Mouse (Mus musculus): ENCODE measurements around the gene Pon1. TPM values are rescaled to one million over a fixed set of nuclear protein-coding genes. Genes with fewer than 3 reads are reported as not detected.
A peak's percentile ranks its signal among the peaks of the same experiment; 100 is the strongest.

The Pon1 gene
- total RNA-seq, 2 experiments from 2014 or later, result 0.36 TPM; not detected in 1

DNA sequence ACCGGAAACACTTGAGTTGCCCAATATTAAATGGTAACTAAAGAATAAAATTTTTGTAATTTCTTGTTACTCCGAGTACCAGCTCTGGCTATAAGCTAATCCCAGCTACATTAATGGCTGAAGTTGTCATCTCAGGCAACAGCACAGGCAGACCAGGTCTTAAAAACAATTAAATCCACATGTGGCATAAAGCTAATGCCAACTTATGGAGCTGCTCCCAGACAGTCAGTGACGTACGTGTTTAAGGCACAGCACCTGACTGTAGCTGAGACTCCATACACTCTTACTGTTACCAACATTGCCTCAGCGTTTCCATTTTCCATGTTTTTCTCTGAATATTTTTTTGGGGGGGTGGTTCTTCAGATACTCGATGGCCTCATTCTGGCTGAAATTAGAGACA is 14.6 kb downstream of the Pon1 start:
- intact Hi-C loops (cut with DNase I), result no loop called here
- DNase-seq, result no peak

DNA sequence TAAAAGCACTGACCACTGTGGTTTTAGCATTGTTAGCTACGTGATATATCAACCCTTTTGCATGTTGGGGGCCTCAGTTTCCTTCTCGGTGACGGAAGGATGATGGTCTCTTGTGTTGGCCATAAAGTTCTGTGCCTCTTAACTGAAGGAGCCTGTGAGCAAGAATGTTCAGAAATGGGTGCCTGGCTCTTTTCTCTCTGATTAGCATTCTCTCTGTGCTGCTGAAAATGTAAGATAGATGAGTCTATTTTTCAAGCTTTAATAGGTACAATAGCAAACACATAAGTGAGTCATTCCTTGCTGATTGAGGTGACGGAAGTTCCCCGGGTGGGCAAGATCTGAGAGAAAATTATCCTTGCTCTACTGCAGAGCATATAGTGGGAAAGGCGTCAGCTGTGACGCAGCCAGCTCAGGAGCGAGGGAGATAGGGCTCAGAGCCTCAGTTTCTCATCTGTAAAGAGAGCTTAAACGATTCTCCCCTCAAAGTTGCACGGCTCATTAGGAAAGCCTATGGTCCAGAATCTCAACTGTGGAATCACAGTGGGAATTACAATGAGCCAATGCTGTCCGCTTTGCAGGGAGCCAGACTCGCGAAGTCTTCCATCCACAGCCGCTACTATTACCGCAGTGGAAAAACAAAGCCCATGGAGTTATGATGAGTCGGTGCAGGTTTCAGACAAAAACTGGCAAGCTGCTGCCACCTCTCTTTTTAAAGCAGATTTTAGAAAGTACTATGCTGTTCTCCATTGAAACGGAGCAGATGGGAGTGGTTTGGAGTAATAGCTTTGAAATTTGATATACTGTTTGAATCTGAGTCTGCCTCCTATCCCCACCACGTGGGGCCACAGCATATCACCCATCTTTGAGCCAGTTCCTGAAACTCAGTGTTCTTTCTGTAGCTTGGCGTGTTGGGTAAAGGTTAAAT is 15.5 kb downstream of the Pon1 start:
- intact Hi-C loops (cut with DNase I), result no loop called here
- DNase-seq, result no peak

DNA sequence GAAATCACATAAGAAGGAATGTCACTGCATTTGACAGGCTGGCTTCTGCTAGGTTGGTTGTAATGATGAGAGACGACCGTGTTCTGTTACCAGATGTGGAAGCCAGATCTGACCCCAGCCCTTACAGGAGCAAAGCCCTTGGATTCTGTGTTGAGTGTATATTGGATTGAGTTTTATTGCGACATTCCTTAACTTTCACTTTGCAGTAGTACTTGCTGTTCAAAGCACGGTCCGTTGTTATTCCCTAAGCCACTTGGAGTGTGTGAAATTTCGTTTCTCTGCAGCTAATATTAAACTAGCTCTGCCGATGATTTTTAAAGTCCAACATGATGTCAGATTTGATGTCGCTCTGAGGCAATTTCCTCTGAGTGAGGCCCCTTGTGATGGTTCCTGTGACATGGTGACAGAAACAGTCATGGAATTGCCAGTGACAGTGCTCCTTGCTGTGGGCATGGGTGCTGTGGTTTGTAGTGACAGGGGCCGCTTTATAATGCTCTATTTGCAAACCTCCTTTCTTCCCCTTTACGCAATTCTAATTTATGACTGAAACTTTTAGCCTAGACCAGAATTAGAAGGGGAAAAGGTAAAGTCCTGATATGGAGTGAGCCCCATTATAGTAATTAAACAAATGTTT is 19.4 kb downstream of the Pon1 start:
- intact Hi-C loops (cut with DNase I), result no loop called here

DNA sequence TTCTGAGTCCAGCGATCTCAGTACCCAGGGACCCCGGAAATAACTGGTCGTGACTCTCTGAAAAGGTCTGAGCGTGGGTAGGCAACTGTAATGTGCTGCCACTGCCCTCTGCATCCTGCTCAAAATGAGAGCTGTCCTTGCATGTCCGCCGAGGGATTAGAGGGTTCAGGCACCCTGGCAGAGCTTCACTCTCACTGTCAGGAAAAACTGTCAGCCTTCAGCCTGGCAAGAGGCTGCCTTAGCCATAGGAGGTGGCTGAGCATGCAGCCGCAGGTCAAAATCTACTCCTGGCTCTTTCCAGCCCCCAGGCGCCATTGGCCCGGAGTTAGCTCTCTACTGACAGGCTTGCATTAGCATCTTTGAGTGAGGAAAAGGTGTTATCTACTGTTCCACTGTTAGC is 21.2 kb downstream of the Pon1 start:
- intact Hi-C loops (cut with DNase I), result no loop called here
- no peak for DNase-seq

More for the DNA sequence above, 19.4 kb downstream of the Pon1 start:
- no peak for DNase-seq

DNA sequence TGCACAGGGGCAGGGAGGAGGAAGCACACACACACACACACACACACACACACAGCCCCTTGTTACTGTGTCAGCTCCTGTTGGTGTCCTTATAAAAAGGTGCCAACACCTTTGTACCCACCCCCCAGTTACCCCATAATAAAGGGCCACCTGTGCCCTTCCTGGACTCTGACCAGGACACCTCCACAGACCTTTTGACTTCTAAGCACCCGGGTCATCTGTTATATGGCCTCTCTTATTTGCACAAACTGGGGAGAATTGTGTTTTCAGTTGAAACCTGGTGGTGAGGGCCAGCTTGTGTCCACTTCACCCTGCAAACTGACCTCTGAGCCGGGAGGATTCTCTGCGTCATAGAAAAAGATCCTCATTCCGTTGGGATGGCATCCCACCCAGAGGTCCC is 22.3 kb downstream of the Pon1 start:
- intact Hi-C loops (cut with DNase I), result no loop called here
- no peak for DNase-seq

DNA sequence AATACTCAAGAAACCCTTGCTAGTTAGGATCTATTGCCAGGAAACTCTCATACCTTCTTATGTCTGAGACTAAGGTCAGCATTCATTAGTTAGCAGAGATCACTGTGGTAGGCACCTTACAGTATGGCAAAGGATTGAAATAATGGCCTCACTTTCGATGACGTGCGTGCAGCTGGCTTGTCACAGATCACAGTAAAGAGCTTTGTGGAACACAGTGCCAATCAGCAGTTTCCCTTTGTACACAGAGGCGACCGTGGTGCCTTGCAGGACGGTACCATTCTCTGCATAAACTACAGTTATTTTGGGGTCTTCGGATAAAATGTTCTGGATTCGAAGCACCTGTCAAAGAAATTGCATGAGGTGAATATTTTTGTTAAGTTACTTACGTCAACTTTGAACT is 25.6 kb downstream of the Pon1 start:
- intact Hi-C loops (cut with DNase I), result loop anchor here (5.0 kb wide), 1 partner anchor 214 kb away; the partner anchor contains the start of gene Asb4
- DNase-seq, result no peak

DNA sequence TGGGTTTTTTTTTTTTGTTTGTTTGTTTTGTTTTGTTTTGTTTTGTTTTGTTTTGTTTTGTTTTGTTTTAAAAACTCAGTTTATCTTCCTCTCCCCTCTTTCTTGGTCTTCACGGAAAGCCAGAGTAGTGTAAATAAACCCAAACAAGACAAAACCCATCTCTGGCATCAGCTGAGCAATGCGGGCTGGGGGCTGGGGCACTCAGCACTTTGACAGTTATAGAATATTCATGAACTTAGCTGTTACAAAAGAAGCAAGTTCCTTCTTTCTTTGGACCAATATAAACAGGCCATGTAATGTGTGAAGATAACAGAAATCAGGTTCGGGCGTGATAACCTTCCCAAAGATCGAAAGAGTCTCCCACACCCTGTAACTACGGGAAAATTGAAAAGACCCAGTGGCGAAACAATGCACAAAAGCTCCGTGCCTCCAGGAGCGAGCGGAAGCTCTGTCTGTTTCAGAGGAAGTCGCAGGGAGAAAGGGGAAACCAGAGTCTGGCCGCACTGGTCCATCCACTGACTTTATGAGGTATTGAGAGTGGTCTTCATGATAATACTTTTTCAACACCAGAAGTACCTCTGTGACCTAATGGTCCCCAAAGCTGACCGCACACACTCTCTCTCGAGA is 26.6 kb downstream of the Pon1 start:
- DNase-seq, result peak; percentile 9 to 33
- intact Hi-C loops (cut with DNase I), result loop anchor here (5.0 kb wide), 1 partner anchor 215 kb away; the partner anchor contains the start of gene Asb4

DNA sequence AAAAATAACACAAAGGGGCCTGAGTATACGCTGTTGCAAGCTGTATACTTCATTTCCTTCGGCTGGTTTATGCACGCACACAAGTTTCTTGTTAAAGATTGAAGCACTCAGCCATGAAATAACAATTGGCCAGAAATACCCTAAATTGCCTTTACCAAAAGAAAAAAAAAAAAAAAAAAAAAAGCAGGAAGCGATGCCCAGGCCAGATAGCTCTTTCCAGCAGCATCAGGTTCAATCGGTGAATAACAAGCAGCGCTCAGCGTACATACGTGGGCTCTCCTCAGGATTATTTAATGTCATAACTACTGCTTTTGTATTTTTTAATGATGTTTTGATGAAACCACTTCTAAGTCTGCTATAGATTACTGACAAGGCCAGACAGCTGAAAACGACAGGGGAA is 28.9 kb downstream of the Pon1 start:
- DNase-seq, result no peak
- intact Hi-C loops (cut with DNase I), result loop anchor here (5.0 kb wide), 1 partner anchor 217 kb away; the partner anchor contains the start of gene Asb4

DNA sequence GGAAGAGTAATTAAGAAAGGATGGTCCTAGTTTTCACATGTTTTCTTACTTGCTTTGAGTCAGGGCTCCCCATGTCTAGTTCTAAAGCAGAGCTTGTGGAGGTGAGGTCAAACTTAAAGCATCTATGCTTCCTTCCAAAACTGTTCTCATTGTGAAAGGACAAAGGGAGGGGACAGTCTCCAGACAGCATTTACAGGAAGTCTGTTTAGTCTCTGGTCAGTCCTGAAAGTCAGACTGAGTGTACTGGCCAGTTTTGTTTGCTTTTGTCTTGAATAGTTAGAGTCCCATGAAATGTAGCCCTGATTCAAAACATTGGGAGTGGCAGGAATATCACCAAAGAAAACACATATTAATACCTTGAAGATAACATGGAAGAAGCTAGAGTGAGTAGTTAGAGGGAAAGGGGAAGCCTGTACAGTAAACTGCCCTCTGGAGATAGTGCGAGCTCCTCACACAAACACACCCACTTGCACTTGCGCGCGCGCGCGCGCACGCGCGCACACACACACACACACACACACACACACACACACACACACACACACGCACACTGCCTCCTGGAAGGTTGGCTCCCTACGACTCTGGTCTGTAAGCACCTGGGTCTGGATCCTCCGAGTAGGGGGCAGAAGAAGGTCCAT is 30.1 kb downstream of the Pon1 start:
- intact Hi-C loops (cut with DNase I), result no loop called here
- DNase-seq, result no peak

DNA sequence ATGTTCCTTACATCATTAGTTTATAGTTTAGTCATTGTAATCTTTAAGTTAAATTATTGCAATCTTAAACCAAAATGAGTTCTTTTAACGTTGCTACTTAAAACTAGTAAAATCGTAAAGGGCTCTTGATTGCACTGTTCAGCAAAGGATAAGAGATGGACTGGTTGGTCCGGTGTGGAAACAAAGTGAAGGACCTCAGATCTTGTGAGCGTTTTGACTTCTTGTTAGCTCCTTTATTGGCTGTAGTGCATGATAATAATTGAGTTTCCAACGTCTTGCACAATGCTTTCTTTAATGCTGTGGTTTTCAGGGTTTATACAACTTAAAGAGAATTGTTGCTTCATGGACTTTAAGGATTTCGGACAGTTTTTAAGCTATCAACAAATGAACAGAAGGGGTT is 31.7 kb downstream of the Pon1 start:
- intact Hi-C loops (cut with DNase I), result no loop called here
- no peak for DNase-seq

DNA sequence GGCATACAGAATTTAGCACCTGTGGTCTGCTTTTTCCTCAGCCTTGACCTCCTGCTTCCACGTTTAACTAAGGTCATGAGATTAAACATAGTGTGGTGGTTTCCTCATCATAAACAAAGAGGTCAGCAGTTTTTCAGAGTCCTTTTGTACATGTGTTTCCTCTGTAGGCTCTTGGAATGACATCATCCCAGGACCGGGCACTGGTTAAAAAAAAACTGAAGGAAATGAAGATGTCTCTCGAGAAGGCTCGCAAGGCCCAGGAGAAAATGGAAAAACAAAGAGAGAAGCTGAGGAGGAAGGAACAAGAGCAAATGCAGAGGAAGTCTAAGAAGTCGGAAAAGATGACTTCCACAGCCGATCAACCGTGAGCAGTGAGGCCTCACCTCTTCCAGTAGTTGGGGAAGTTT is 34.4 kb downstream of the Pon1 start:
- no peak for DNase-seq
- intact Hi-C loops (cut with DNase I), result no loop called here

DNA sequence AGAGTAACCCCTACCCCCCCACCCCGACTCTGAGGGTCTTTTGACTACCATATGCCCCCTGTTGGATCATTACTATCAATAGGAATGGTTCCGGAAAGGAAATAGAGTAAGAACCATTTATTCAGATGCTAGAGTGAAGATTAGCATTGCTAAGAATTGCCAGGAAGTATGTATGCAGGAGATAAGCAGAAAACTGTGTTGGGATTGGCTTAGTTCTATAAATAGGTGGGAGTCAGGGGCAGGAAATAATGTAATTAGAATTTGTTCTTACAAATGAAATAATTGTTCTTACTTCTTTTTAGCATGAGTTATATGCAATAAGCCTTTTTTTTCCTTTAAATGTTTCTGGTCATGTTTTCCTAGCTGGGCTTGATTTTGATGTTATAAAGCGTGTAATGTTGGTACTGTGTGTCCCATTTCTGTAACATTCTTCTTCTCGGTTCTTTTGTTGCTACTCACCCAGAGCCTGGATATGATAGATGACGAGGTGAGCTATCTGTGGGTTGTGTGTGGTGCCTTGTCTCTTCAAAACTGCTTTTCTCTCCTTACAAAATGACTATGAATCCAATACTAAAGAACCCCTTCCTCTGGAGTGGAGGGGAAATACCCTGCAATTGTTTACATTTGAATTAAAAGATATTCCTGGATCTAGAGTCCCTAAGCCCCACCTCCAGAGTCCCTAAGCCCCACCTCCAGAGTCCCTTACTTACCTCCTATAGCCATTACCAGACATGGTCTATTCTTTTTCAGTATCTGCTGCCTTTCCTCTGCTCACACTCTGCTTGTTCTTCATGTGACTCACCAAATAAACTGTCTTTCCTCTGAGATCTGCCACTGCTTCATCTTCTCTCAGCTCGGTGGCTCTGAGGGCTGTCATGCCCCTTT is 37.0 kb downstream of the Pon1 start:
- intact Hi-C loops (cut with DNase I), result no loop called here
- no peak for DNase-seq

DNA sequence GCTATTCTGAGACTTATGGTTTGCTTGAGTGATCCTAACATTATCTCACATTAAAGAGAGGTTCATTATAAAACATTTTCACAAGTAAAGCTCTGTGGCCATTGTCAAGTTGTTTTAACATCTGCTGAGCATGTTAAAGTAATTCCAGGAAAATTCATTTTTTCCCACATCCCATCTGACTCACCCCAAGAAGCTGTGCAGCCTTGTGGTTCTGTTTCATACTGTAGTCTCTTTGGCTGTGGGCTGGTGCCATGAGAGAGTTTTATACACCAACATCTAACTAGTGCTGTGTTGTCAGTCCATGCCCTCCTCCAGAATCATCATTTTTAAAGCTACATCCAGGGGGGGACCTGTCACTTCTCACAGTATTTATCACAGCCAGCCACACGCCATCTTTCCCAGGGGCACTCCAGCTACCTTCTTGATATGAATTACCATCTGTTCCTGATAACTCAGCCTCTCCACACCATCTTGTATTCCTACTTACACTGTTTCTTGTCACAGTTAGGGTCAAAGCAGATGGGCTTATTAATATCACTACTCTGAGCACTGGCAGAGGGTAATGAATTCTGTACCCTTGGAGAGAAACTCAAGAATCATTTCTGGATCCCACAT is 38.3 kb downstream of the Pon1 start:
- intact Hi-C loops (cut with DNase I), result no loop called here
- DNase-seq, result no peak

DNA sequence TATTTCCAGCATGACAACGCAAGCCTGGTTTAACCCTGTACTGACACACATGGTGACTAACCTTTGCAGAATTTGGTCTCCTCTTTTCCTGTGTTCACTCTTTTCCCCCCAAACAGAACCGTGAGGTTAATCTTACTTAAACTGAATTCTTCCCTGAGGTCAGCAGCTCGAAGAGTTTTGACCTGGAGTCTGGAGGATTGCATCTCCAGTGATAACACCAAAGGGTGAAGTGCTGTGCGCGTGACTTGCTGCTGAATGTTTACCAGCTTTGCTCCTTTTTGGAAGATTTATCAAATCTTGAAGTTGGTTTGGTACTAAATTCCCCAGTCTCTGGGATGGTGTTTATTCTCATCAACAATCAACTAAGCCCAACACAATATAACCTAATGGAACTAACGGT is 39.0 kb downstream of the Pon1 start:
- intact Hi-C loops (cut with DNase I), result no loop called here
- DNase-seq, result no peak

DNA sequence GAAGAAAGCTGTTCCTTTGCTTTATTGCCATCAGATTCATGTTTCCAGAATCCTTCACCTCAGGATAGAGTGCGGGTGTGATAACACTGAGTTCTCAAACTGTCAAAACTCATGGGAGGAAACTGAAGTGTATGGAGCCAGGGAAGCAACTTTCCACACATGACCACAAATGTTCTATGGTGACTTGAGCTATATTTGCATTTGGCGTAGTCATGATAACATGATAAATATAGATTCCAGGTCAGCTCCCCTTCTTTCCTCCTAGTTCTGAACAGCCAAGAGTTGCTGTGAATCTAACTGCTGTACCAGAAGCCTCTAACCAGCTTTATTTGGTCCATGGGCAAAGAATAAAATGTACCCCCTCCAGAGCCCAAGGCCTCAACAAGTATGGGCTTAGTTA is 41.6 kb downstream of the Pon1 start:
- intact Hi-C loops (cut with DNase I), result no loop called here
- no peak for DNase-seq

DNA sequence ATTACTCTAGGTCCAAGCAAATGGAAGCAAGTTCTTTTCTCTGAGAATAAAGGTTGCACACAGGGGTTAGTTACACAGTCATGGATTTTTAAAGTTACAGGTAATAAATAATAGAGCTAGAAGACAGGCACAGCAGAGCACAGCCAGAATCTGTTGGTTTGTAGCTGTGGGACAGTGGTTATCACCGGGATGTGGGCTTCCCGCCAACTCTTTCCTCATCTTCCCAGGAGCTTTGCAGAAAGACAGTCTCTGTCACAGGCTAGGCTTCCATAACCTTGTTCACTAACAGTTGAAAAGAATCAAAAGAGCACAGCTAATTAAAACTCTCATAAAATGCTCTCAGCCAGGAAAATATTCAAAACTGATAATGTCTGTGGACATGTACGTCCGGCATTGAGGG is 42.6 kb downstream of the Pon1 start:
- peak; percentile 44 to 51 for DNase-seq
- intact Hi-C loops (cut with DNase I), result no loop called here

DNA sequence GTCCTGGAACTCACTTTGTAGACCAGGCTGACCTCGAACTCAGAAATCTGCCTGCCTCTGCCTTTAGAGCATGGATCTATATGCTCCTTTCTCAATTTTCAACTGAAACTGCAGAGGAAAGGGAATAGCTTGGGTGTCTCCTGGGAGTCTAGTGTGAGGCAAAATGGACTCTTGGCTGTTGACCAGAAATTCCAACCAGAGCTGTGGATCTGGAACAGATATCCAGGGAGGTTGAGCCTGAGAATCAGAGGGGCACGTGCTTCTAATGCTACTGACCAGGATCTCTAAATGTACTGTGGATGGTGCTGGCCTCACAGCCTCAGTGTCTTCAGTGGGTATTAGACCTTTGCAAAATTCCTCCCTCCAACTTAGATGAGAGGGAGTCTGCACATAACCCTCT is 43.8 kb downstream of the Pon1 start:
- intact Hi-C loops (cut with DNase I), result no loop called here
- no peak for DNase-seq

DNA sequence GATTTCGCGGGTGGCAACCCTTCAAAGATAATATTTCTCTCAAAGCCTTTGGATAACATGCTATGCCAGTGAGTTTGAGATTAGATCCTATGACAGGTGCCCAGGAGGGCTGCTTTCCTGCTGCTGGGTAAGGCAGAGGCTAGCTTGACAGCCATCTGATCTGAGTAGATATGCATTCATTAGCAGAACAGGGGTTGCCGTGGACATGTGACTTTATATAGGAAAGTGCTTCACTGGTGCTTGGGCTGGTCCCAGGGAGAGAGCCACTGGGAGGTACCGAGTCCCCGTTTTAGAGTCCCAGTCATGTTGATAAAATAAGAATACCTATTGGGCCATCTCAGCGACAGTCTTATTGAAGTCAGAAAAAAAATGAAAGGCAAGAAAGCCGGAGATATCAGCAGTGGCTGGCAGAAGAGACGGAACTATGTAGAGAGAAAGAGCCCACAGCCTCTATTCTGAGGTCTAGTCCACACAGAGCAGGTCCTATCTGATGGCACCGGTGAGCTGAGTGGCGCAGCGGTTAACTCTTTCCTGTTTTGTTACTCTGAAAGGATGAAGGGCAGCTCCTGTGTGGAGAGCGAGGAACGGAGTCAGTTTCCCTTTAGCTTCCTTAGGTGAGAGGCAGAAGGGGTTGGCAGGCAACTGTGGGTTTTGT is 46.1 kb downstream of the Pon1 start:
- intact Hi-C loops (cut with DNase I), result no loop called here
- no peak for DNase-seq

DNA sequence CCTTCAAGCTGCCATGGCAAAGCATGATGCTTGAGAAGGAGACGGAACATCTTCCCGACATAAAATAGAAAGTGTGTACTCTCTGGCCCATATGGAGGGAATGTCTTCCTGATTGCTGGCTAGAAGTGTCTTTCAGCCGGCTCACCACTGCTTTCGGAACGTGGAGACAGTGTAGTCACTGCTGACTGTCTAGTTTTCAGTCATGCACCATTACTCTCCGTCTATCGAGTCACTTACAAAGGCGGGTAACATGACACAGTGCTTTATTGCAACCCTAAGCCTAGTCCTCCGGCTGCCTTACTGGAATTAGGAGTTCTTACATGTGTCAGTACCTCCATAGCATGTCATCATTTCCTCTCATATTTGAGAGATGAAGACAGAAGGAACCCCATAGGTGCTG is 54.1 kb downstream of the Pon1 start:
- intact Hi-C loops (cut with DNase I), result no loop called here
- no peak for DNase-seq

Measured in heart, postnatal 14 days (tissue).